7 mouse cellular contexts compared by ENCODE assay signal in the genomic region with DNA sequence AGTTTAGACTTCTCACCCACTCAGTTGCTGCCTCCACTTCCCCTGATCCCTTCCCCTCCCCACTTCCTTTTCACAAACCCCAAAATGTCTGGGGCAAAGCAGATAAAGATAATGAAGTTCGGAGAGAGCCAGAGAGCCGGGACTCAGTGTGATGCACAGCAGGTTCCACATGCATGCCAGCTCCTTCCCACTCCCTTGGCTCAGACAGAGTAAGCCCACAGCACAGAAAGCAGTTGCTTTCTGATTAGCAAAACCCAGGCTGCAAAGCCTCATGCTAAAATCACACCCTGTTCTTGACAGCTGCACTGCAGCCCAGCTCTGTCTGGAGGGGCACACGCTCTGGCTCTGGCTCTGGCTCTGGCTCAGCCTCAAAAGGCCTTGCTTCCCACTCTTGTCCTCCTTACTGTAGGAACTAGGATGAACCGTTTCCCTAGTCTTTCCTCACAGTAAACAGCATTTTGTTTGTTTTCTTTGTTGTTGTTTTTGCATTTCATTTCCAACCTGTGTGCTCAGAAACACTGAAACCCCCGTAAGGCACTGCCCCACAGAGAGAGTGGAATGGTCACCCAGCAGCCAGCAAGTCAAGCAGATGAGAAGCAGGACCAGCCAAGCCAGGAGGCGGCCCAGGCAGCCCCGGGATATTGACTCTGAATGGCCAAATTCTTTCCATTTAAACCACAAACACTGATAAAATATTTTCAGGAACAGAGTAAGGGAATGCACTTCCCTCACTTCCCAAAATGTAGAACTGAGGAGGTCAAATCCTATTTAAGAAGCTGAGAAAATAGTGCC.
DNase-seq lines count a peak whose midpoint lies in the region; ATAC-seq lines count a peak whose summit lies in the region.

No protein-coding gene starts in this region.

- WGBS in heart, embryonic 13.5 days = 27% methylated on average over 7 of the region's 7 CpGs
- 31% methylated on average over 7 of the region's 7 CpGs for WGBS in liver, embryonic 12.5 days (ENCODE audit: insufficient replicate concordance)

- no peaks in the 10 kb centered on the region for H3K27me3 ChIP-seq in heart, embryonic 13.5 days (replicated peaks)
- H3K27me3 ChIP-seq in liver, embryonic 12.5 days (replicated peaks) = no peaks in the 10 kb centered on the region

- peak overlapping the region; percentile 37; the same call in 1 of the 2 replicates for H3K9ac ChIP-seq in heart, embryonic 13.5 days
- no peak overlapping the region for H3K9ac ChIP-seq in liver, embryonic 12.5 days

- H3K36me3 ChIP-seq in heart, embryonic 13.5 days = no peaks in the 10 kb centered on the region
- no peaks in the 10 kb centered on the region for H3K36me3 ChIP-seq in liver, embryonic 12.5 days

- no peak; the same call in 1 of the 2 replicates for ATAC-seq in heart, embryonic 13.5 days (ENCODE audit: extremely low read depth, insufficient number of reproducible peaks, low FRiP score, low TSS enrichment)
- no peak for ATAC-seq in CD4-positive, CD25-positive, alpha-beta regulatory T cell, adult 4 months
- no peak for ATAC-seq in erythroid progenitor cell, adult 5-6 weeks (replicated peaks; ENCODE audit: low FRiP score, poor library complexity, severe bottlenecking)
- ATAC-seq in liver, embryonic 12.5 days = no peak

- H3K27ac ChIP-seq in heart, embryonic 13.5 days (replicated peaks) = peak overlapping the region; percentile 74
- no peak overlapping the region for H3K27ac ChIP-seq in liver, embryonic 12.5 days

- H3K4me2 ChIP-seq in heart, embryonic 13.5 days = no peak overlapping the region
- H3K4me2 ChIP-seq in liver, embryonic 12.5 days = no peak overlapping the region

- peak; percentile 41 for DNase-seq in testis, postnatal 14 days (ENCODE audit: low spot score)
- no peak for DNase-seq in testis, postnatal 10 days (ENCODE audit: low spot score)
- DNase-seq in left cerebral cortex, postnatal 10 days (ENCODE audit: extremely low spot score in 1 of 2, low spot score in 2 of 2) = peak; percentile 54 to 73

- peaks cover 37% of the 10 kb centered on the region for H3K4me1 ChIP-seq in heart, embryonic 13.5 days
- no peaks in the 10 kb centered on the region; the same call in 1 of the 2 replicates for H3K4me1 ChIP-seq in liver, embryonic 12.5 days

- intact Hi-C loops in left cerebral cortex, postnatal 10 days (cut with DNase I) = loop anchor here (5.0 to 10.0 kb wide), 2 partner anchors 185 to 322 kb away; no protein-coding TSS in a partner anchor

- no peaks in the 10 kb centered on the region for H3K9me3 ChIP-seq in heart, embryonic 13.5 days
- H3K9me3 ChIP-seq in liver, embryonic 12.5 days (replicated peaks) = no peaks in the 10 kb centered on the region

- H3K4me3 ChIP-seq in heart, embryonic 13.5 days = no peak overlapping the region
- no peak overlapping the region for H3K4me3 ChIP-seq in liver, embryonic 12.5 days
